Mouse (Mus musculus) heart, postnatal 14 days (tissue): Measurements from ENCODE around the gene Ms4a15. TPM values are rescaled to one million over a fixed set of nuclear protein-coding genes. Genes with fewer than 3 reads are reported as not detected.

Experiments used
- DNase-seq, 2 experiments: peaks; one replicate each; pipeline ENCODE4 v3.0.0; 2021 to 2022
- intact Hi-C: fragments of 180-260 bp; cut with DNase I; formaldehyde crosslinking; loops from one replicate; pipeline ENCODE4 v1.15.1; 2025
- total RNA-seq, 2 experiments: library from RNA; stranded (reverse); gene quantifications; 2 replicates each; pipeline ENCODE4 v1.2.3; 2021

Ms4a15 gene
- total RNA-seq, 2 experiments from 2014 or later, result not detected

GRCm38 (mm10) chr19:10965721-10966120 is 27.3 kb downstream of the Ms4a15 start:
- DNase-seq, result peak in 1 of 2 experiments; percentile 10
- intact Hi-C loops, result no loop called here

- no peak for DNase-seq
- intact Hi-C loops, result loop anchor here (2.0 kb wide), 3 partner anchors 51 to 283 kb away; no protein-coding TSS in a partner anchor
These were observed 33.1 kb downstream of the Ms4a15 start for GRCm38 (mm10) chr19:10959978-10960346.

GRCm38 (mm10) chr19:10959085-10959977 is 33.7 kb downstream of the Ms4a15 start:
- intact Hi-C loops, result loop anchor here (2.0 kb wide), 3 partner anchors 51 to 283 kb away; no protein-coding TSS in a partner anchor
- peak; percentile 29 to 74 for DNase-seq

GRCm38 (mm10) chr19:10952021-10952939 is 40.8 kb downstream of the Ms4a15 start:
- intact Hi-C loops, result no loop called here
- peak; percentile 58 to 72 for DNase-seq

- intact Hi-C loops, result loop anchor here (5.0 kb wide), 1 partner anchor 52 kb away; the partner anchor contains the start of gene Prpf19
- no peak for DNase-seq
These were observed 43.5 kb downstream of the Ms4a15 start for GRCm38 (mm10) chr19:10949558-10949957.

GRCm38 (mm10) chr19:10949112-10949511 is 43.9 kb downstream of the Ms4a15 start, which contains the start of gene Ccdc86:
TSS of gene Ccdc86 (minus strand) at chr19:10949266.
- intact Hi-C loops, result loop anchor here (5.0 kb wide), 1 partner anchor 52 kb away; the partner anchor contains the start of gene Prpf19
- peak; percentile 92 to 97 for DNase-seq

- DNase-seq, result no peak
- intact Hi-C loops, result loop anchor here (5.0 kb wide), 1 partner anchor 51 kb away; the partner anchor contains the start of gene Prpf19
These were observed 44.6 kb downstream of the Ms4a15 start for GRCm38 (mm10) chr19:10948416-10948815.

GRCm38 (mm10) chr19:10947219-10947618 is 45.8 kb downstream of the Ms4a15 start:
- DNase-seq, result no peak
- intact Hi-C loops, result loop anchor here (5.0 kb wide), 1 partner anchor 50 kb away; the partner anchor contains the start of gene Prpf19

- no peak for DNase-seq
- intact Hi-C loops, result loop anchor here (5.0 kb wide), 1 partner anchor 49 kb away; the partner anchor contains the start of gene Prpf19
These were observed 46.5 kb downstream of the Ms4a15 start for GRCm38 (mm10) chr19:10946506-10946905.

GRCm38 (mm10) chr19:10943955-10944354 is 49.1 kb downstream of the Ms4a15 start:
- DNase-seq, result no peak
- intact Hi-C loops, result no loop called here

- intact Hi-C loops, result no loop called here
- DNase-seq, result no peak
These were observed 52.1 kb downstream of the Ms4a15 start for GRCm38 (mm10) chr19:10940801-10941457.

- peak; percentile 58 to 70 for DNase-seq
- intact Hi-C loops, result no loop called here
These were observed 52.8 kb downstream of the Ms4a15 start for GRCm38 (mm10) chr19:10940097-10940800.

- intact Hi-C loops, result no loop called here
- no peak for DNase-seq
These were observed 54.3 kb downstream of the Ms4a15 start for GRCm38 (mm10) chr19:10938771-10939170.

GRCm38 (mm10) chr19:10937110-10937563 is 55.9 kb downstream of the Ms4a15 start, which contains the start of gene Ptgdr2:
TSS of gene Ptgdr2 (plus strand) at chr19:10937160.
- no peak for DNase-seq
- intact Hi-C loops, result no loop called here

- DNase-seq, result no peak
- intact Hi-C loops, result no loop called here
These were observed 57.0 kb downstream of the Ms4a15 start for GRCm38 (mm10) chr19:10936077-10936476.

- no peak for DNase-seq
- intact Hi-C loops, result no loop called here
These were observed 58.0 kb downstream of the Ms4a15 start for GRCm38 (mm10) chr19:10935029-10935428.

GRCm38 (mm10) chr19:10930641-10931040 is 62.4 kb downstream of the Ms4a15 start:
- DNase-seq, result no peak
- intact Hi-C loops, result no loop called here
